Mouse (Mus musculus) hindbrain, embryonic 10.5 days (tissue): ENCODE measurements around the gene 9030025P20Rik. TPM values are rescaled to one million over a fixed set of nuclear protein-coding genes. Genes with fewer than 3 reads are reported as not detected.
"Not testable (repeated sequence)": the region's sequence is repeated elsewhere in the genome, so short reads cannot be mapped to it uniquely, and the experiment has no call there.

Source experiments
- DNase-seq: peaks from one replicate; pipeline ENCODE4 v3.0.0-alpha.2; 2017; ENCODE audit warnings: low spot score
- H3K27ac ChIP-seq: fragments of 300-500 bp; sonication (generic); 2 replicates; pipeline ENCODE4 v1.5.1; 2016; ENCODE audit warnings: mild to moderate bottlenecking, moderate library complexity
- H3K27me3 ChIP-seq: fragments of 300-500 bp; sonication (generic); 2 replicates; pipeline ENCODE4 v1.6.1; 2016; ENCODE audit warnings: mild to moderate bottlenecking; ENCODE audit not compliant: poor library complexity, insufficient read depth, severe bottlenecking
- H3K36me3 ChIP-seq: fragments of 300-500 bp; sonication (generic); 2 replicates; pipeline ENCODE4 v1.6.1; 2016; ENCODE audit warnings: mild to moderate bottlenecking, moderate library complexity
- H3K4me1 ChIP-seq: fragments of 300-500 bp; sonication (generic); replicated peaks from 2 replicates; pipeline ENCODE4 v1.6.1; 2016; ENCODE audit warnings: mild to moderate bottlenecking
- H3K4me3 ChIP-seq: fragments of 300-500 bp; sonication (generic); 2 replicates; pipeline ENCODE4 v1.5.1; 2016; ENCODE audit warnings: mild to moderate bottlenecking, moderate library complexity
- H3K9me3 ChIP-seq: fragments of 300-500 bp; sonication (generic); 2 replicates; pipeline ENCODE4 v1.6.1; 2016; ENCODE audit warnings: mild to moderate bottlenecking, moderate library complexity
- WGBS: fragments of 180-500 bp; shearing (Covaris S2); methylation state at CpG from one replicate; pipeline ENCODE4 v1.1.7; 2016; 5-methylcytosine and 5-hydroxymethylcytosine counted together
- polyA plus RNA-seq: library from polyadenylated mRNA; unstranded; fragments of >200 nt; fragmentation: Nextera tagmentation; extraction: Ambion mirVana; gene quantifications from 2 replicates; pipeline ENCODE4 v1.2.1, GENCODE M21; 2016

Gene 9030025P20Rik
- polyA plus RNA-seq, 1 experiment from 2014 or later = 11.1 TPM

DNA sequence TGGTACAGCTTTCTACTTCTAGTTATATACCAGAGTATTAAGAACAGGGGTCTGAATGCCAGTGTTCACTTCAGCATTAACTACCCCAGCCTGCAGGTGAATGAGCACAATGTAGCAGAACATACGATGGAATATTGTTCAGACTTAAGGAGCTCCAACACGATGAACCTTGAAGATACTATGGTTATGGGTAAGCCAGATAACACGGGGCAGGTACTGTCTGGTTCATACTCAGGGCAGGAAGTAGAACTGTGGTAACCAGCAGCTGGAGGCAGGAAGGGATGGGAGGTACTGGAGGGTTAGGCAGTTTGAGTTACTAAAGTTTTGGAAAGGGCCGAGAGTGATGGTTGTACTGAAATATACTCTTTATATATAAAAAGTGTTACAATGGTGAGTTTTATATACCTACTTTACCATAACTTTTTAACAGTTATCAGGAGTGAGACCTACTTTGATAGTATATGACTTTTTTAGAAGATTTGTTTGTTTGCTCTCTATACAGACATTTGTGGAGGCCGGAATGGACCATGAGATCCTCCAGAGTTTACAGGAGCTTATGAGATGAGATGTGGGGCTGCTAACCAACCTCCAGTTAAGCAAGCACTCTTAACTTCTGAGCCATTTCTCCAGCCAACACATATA, 19.5 kb upstream of the 9030025P20Rik start:
- Histone ChIP-seq H3K27ac (no peak overlapping the region), H3K4me1 (peaks cover 12% of the 10 kb centered on the region), H3K9me3 (no peaks in the 10 kb centered on the region), H3K36me3 (peaks cover 22% of the 10 kb centered on the region), H3K27me3 (no peaks in the 10 kb centered on the region), H3K4me3 (no peak overlapping the region)
- 90% methylated on average over 5 of the region's 5 CpGs for WGBS
- DNase-seq = no peak

DNA sequence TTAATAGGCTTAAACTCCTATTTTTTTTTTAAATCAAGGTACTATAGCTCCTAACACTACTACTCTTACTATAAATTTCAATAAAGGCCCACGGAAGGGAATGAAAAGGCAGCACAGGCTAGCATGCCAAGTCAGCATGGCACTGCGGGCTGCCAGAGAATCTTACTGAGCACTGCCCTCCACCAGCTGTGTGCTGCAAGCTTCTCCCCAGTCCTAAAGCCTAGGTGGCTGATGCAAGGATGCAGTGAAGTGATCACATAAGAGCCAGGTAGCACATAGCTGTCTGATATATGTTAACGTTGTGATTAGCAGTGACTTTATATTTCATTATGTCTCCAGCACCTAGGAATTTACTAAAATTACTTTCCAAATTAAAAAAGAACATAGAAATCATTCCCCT, 18.3 kb upstream of the 9030025P20Rik start:
- peaks cover 12% of the 10 kb centered on the region for H3K36me3 ChIP-seq
- no peak overlapping the region for H3K27ac ChIP-seq
- H3K9me3 ChIP-seq = no peaks in the 10 kb centered on the region
- H3K4me3 ChIP-seq = peak overlapping the region; percentile 77
- peaks cover 12% of the 10 kb centered on the region for H3K4me1 ChIP-seq
- H3K27me3 ChIP-seq = no peaks in the 10 kb centered on the region
- no peak for DNase-seq
- WGBS = 40% methylated on average over 3 of the region's 3 CpGs

DNA sequence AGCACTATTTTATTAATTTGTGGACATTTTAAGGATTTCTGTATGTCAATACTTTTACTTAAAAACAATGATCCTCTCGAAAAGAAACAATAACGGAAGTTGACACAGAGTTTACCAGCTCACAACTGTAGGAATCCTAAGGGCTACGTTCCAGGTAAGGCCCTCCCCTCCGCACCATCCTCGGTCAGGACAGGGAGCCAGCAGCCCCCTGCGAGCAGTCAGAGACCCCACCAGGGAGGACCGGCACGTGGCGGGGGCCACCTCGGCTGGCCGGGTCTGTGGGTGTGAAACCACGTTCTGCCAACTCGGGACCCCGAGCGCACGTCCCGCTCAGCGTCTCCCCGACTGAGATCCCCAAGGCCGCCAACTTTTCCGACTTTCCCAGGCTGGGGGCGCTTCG, 17.7 kb upstream of the 9030025P20Rik start:
- peaks cover 12% of the 10 kb centered on the region for H3K4me1 ChIP-seq
- no peaks in the 10 kb centered on the region for H3K27me3 ChIP-seq
- H3K4me3 ChIP-seq = peak overlapping the region; percentile 77
- no peaks in the 10 kb centered on the region for H3K9me3 ChIP-seq
- under 1% methylated on average over 21 of the region's 23 CpGs for WGBS
- peak overlapping the region; percentile 88 for H3K27ac ChIP-seq
- H3K36me3 ChIP-seq = peaks cover 11% of the 10 kb centered on the region
- peak; percentile 26 for DNase-seq

DNA sequence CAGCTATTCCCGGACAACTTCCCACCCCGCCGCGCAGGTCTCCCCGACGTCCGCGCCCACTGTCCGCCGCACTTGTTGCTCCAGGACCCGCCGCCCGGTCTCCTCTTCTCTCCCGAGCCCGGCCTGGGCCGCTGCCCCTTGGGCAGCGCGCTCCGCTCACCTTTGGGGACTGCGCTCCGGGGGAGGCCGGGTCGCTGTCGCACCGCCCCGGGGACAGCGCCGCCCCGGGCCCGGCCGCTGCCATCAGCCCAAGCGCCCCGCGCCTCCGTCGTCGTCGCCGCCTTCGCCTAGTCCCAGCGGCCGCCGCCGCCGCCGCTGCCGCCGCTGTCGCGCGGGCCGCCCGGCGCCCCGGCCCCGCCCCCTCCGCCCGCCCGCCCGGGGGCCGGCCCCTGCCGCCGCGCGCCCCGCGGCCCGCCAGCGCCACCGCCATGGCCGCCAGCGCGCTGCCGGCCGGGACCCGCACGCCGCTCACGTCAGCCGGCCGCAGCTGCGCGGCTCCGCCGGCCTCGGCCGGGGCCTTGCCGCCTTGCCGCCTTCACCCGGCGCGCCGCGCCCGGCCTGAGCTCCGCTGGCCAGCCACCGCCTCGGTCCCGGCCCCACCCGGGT, 17.2 kb upstream of the 9030025P20Rik start, which contains the start of gene Phf10:
Gene Phf10 (minus strand): TSS at position 323 of the 606 bp plus-strand sequence.
- H3K36me3 ChIP-seq, H3K9me3 ChIP-seq, H3K27me3 ChIP-seq: not testable (repeated sequence)
- H3K27ac ChIP-seq = peak within 1 kb of the TSS; percentile 88
- H3K4me1 ChIP-seq = peaks cover 12% of the 10 kb centered on the region
- WGBS = 2% methylated on average over 60 of the region's 100 CpGs
- DNase-seq = peak; percentile 47
- H3K4me3 ChIP-seq = peak within 1 kb of the TSS; percentile 77

DNA sequence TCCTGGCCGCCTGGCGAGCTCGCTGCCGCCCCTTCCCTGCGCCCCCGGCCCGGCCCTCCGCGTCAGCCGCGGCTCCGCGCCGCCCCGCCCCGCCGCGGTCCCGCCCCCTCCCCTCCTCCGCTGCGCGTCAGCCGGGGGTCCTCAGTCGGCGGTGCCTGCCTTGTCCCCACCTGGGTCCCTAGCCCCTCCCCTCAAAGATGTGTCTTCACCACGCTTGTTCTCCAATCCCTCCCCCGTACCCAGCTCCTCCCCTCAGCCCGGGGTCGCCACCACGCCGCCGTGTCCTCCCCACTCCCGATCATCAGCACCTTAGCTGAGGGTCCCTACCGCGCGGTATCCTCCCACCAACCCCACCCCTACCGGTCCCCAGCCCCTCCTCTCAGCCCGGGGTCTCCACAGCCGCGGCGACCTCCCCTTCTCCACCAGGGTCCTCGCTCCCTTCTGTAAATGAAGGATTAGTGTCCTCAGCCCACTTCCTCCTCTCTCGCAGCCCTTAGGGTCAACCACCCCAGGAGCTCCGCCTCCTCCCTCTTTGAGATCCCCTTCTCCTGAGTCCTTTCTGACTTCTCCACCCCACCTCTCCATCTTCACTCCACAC, 16.6 kb upstream of the 9030025P20Rik start:
- peaks cover 12% of the 10 kb centered on the region for H3K4me1 ChIP-seq
- not testable (repeated sequence) for H3K27me3 ChIP-seq, H3K4me3 ChIP-seq, DNase-seq, H3K9me3 ChIP-seq, H3K36me3 ChIP-seq, H3K27ac ChIP-seq
- no CpG with 5 or more reads among the region's 44 CpGs for WGBS

DNA sequence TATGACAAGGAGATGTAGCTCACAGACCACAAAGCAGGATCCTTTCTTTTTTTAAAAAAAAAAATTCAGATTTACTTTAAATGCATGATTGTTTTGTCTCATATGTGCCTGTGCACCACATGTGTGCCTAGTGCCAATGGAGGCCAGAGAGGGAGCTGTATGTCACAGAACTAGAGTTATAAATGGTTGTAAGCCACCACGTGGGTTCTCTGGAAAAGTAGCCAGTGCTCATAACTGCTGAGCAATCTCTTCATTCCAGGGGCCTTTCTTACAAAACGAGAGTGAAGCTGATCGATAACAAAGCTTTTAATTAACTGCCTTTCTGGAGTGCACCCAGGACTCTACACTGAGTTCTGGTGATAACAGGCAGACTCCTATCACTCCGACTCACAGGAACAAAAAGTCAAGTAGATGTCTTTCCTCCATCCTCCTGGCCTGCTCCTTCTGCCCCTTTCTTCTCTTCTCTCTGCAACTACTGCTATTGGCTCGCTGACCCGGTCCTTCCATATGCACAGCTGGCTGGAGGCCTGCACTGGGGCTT, 9.8 kb upstream of the 9030025P20Rik start:
- not testable (repeated sequence) for H3K36me3 ChIP-seq, H3K27me3 ChIP-seq, H3K4me1 ChIP-seq, H3K27ac ChIP-seq, H3K9me3 ChIP-seq, DNase-seq, H3K4me3 ChIP-seq
- WGBS = no CpG with 5 or more reads among the region's 6 CpGs

DNA sequence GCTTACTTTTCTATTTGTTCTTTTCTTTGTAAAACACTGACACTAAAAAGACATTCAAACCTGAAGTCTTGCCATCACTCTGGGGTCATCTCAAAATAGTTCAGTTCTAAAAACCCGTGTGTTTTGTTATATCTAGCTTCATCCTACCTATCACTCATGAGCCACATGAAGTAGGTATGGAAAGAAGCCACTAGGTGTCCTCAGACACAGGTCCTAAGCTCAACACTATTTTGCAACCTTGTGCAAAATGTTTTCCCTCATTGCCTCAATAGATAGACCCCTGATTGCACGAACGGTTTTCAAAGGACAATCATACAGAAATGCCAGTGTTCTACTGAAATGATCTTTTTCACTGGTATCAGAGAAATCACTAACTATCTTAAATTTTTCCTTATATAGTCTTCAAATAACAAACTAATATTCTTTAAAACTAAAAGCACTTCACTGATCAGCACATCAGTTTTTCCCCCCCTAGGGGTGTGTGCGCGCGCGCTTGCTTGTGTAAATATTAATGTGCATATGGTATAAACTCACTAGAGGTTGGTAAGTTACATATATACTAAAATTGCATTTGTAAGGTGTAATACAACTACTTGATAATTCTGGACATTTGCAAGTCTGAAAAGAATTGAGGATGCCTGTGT, 428 bp upstream of the 9030025P20Rik start:
- H3K4me1 ChIP-seq, H3K9me3 ChIP-seq, DNase-seq, H3K36me3 ChIP-seq, H3K27me3 ChIP-seq, H3K27ac ChIP-seq: not testable (repeated sequence)
- peak overlapping the region; percentile 35; the same call in 1 of the 2 replicates for H3K4me3 ChIP-seq
- WGBS = 3% methylated on average over 4 of the region's 7 CpGs

DNA sequence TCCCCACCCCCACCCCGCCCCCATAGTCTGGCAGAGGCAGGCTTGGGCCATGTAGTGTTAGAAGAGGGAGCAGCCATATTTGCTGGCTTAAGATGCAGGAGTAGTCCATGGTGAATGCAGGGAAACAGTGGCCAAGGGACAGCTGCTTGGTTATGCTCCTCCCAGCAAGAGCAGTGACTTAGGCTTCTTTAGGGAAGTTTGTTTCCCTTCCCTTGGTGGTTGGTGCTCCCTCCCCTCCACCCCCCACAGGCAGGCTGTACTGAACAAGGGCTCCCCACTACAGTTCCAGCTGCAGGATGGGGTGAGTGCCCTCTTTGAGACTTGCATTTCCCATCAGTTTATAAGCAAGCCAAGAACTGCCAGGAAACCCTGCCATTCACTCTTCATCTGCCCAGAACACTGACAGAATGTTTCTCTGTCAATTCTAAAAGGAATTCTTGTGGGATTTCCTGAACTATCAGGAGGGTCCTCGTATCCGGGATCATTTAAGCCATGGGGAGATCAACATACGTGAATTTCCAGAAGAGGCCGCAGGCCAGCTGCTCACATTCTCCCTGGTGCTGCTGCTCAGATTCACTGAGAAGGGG, 11.9 kb downstream of the 9030025P20Rik start:
- H3K4me3 ChIP-seq, H3K4me1 ChIP-seq, H3K27me3 ChIP-seq, DNase-seq, H3K36me3 ChIP-seq, H3K9me3 ChIP-seq, H3K27ac ChIP-seq: not testable (repeated sequence)
- 86% methylated on average over 4 of the region's 5 CpGs for WGBS

DNA sequence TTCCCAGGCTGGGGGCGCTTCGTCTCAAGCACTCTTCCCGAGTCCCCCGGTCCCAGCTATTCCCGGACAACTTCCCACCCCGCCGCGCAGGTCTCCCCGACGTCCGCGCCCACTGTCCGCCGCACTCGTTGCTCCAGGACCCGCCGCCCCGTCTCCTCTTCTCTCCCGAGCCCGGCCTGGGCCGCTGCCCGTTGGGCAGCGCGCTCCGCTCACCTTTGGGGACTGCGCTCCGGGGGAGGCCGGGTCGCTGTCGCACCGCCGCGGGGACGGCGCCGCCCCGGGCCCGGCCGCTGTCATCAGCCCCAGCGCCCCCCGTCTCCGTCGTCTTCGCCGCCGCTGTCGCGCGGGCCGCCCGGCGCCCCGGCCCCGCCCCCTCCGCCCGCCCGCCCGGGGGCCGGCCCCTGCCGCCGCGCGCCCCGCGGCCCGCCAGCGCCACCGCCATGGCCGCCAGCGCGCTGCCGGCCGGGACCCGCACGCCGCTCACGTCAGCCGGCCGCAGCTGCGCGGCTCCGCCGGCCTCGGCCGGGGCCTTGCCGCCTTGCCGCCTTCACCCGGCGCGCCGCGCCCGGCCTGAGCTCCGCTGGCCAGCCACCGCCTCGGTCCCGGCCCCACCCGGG, 14.4 kb downstream of the 9030025P20Rik start:
- not testable (repeated sequence) for H3K4me1 ChIP-seq, H3K4me3 ChIP-seq, H3K27ac ChIP-seq, DNase-seq, H3K27me3 ChIP-seq, H3K9me3 ChIP-seq, H3K36me3 ChIP-seq
- WGBS = no CpG with 5 or more reads among the region's 98 CpGs

DNA sequence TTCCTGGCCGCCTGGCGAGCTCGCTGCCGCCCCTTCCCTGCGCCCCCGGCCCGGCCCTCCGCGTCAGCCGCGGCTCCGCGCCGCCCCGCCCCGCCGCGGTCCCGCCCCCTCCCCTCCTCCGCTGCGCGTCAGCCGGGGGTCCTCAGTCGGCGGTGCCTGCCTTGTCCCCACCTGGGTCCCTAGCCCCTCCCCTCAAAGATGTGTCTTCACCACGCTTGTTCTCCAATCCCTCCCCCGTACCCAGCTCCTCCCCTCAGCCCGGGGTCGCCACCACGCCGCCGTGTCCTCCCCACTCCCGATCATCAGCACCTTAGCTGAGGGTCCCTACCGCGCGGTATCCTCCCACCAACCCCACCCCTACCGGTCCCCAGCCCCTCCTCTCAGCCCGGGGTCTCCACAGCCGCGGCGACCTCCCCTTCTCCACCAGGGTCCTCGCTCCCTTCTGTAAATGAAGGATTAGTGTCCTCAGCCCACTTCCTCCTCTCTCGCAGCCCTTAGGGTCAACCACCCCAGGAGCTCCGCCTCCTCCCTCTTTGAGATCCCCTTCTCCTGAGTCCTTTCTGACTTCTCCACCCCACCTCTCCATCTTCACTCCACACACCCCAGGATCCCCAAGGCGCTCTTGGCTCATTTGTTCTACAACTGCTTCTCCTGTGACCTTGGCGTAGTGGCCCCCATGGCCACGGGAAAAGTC, 15.0 kb downstream of the 9030025P20Rik start:
- DNase-seq, H3K4me1 ChIP-seq, H3K36me3 ChIP-seq, H3K27ac ChIP-seq, H3K4me3 ChIP-seq, H3K9me3 ChIP-seq, H3K27me3 ChIP-seq: not testable (repeated sequence)
- WGBS = no CpG with 5 or more reads among the region's 47 CpGs

DNA sequence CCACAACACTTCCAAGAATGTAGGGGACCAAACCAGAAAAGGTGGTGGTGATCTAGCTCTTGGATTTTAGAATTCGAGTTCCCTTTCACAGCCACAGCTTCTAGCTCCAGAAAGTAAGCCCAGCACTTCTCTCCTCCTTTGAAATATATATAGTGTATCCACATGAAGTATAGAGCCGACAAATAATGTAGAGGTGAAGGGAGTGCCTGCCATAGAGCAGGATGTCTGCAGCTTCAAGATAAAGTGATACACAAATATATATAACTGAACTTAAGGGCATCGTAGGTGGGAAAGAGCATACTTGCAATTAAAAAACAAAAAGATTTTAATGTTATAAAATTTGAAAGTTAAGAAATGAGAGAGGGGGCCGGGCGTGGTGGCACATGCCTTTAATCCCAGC, 15.9 kb downstream of the 9030025P20Rik start:
- not testable (repeated sequence) for H3K9me3 ChIP-seq, H3K4me1 ChIP-seq, H3K36me3 ChIP-seq, H3K27ac ChIP-seq, H3K27me3 ChIP-seq, H3K4me3 ChIP-seq, DNase-seq
- WGBS = no CpG with 5 or more reads among the region's 5 CpGs

DNA sequence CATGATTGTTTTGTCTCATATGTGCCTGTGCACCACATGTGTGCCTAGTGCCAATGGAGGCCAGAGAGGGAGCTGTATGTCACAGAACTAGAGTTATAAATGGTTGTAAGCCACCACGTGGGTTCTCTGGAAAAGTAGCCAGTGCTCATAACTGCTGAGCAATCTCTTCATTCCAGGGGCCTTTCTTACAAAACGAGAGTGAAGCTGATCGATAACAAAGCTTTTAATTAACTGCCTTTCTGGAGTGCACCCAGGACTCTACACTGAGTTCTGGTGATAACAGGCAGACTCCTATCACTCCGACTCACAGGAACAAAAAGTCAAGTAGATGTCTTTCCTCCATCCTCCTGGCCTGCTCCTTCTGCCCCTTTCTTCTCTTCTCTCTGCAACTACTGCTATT, 21.8 kb downstream of the 9030025P20Rik start:
- H3K27me3 ChIP-seq, H3K4me3 ChIP-seq, H3K27ac ChIP-seq, H3K36me3 ChIP-seq, DNase-seq, H3K9me3 ChIP-seq, H3K4me1 ChIP-seq: not testable (repeated sequence)
- WGBS = no CpG with 5 or more reads among the region's 4 CpGs
